Mouse (Mus musculus) left cerebral cortex, adult 8-10 months (tissue): ENCODE data around the gene Klf13. TPM values are rescaled to one million over a fixed set of nuclear protein-coding genes. Genes with fewer than 3 reads are reported as not detected.

ENCODE experiments used
- DNase-seq, 2 experiments: peaks; one replicate each; pipeline ENCODE4 v3.0.0; 2022; ENCODE audit warnings: low spot score in 2 of 2
- total RNA-seq, 4 experiments: library from RNA; stranded (reverse); gene quantifications; 2 replicates each; pipeline ENCODE4 v1.2.4; 2022

Gene Klf13
- 100 to 1,000 TPM; 138 to 154 (median 144) TPM for total RNA-seq

GRCm38 (mm10) chr7:63938914-63939396 lies at the start of gene Klf13:
Gene Klf13, minus strand, starts transcription at chr7:63938915.
- DNase-seq: peak; percentile 92 to 99

GRCm38 (mm10) chr7:63988391-63988790 lies 49.7 kb upstream of the Klf13 start:
- no peak for DNase-seq

GRCm38 (mm10) chr7:63986407-63987182 lies 47.9 kb upstream of the Klf13 start:
- DNase-seq: peak; percentile 45 to 81

- no peak for DNase-seq
These were observed 47.1 kb upstream of the Klf13 start for GRCm38 (mm10) chr7:63985696-63986406.

GRCm38 (mm10) chr7:63985266-63985665 lies 46.6 kb upstream of the Klf13 start:
- DNase-seq: no peak

- DNase-seq: no peak
These were observed 45.6 kb upstream of the Klf13 start for GRCm38 (mm10) chr7:63984329-63984728.

- DNase-seq: no peak
These were observed 38.9 kb upstream of the Klf13 start for GRCm38 (mm10) chr7:63977631-63978030.

- no peak for DNase-seq
These were observed 32.3 kb upstream of the Klf13 start for GRCm38 (mm10) chr7:63970986-63971385.

GRCm38 (mm10) chr7:63969941-63970340 lies 31.2 kb upstream of the Klf13 start:
- DNase-seq: no peak

- DNase-seq: no peak
These were observed 27.1 kb upstream of the Klf13 start for GRCm38 (mm10) chr7:63965635-63966418.

- peak; percentile 53 to 87 for DNase-seq
These were observed 26.4 kb upstream of the Klf13 start for GRCm38 (mm10) chr7:63965135-63965534.

- DNase-seq: no peak
These were observed 25.4 kb upstream of the Klf13 start for GRCm38 (mm10) chr7:63964121-63964520.

GRCm38 (mm10) chr7:63963632-63964031 lies 24.9 kb upstream of the Klf13 start:
- DNase-seq: no peak

- DNase-seq: peak in 1 of 2 experiments; percentile 49
These were observed 19.3 kb upstream of the Klf13 start for GRCm38 (mm10) chr7:63957872-63958640.

- peak in 1 of 2 experiments; percentile 89 for DNase-seq
These were observed 18.4 kb upstream of the Klf13 start for GRCm38 (mm10) chr7:63956981-63957713.

GRCm38 (mm10) chr7:63956138-63956823 lies 17.6 kb upstream of the Klf13 start:
- no peak for DNase-seq

- no peak for DNase-seq
These were observed 16.7 kb upstream of the Klf13 start for GRCm38 (mm10) chr7:63955440-63955839.

GRCm38 (mm10) chr7:63952077-63952898 lies 13.6 kb upstream of the Klf13 start:
- no peak for DNase-seq
